Mouse (Mus musculus): ENCODE measurements around the gene Ppp3ca. TPM values are rescaled to one million over a fixed set of nuclear protein-coding genes. Genes with fewer than 3 reads are reported as not detected.

The Ppp3ca gene
- total RNA-seq, 2 experiments from 2014 or later: 316 to 328 TPM

DNA sequence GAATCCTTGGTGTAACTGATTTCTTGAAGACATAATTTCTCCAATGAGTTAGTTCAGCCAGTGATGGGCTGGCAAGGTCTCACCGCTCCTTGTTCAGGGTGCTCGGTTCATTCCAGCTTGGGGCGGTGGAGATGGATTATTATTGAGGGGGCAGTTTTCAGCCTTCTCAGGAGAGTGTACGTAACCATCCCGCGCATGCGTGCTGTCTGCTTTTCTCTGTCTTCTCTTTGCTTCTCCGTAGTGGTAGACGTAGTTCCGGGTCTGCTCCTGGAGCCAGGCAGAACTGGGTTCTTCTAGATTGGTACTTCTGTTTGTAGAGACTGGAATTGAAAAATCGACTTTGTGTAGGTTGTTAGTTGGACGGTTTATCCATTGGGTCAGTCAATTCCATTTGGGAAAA lies 89.5 kb downstream of the Ppp3ca start:
- intact Hi-C loops (cut with DNase I): no loop called here
- no peak for DNase-seq

DNA sequence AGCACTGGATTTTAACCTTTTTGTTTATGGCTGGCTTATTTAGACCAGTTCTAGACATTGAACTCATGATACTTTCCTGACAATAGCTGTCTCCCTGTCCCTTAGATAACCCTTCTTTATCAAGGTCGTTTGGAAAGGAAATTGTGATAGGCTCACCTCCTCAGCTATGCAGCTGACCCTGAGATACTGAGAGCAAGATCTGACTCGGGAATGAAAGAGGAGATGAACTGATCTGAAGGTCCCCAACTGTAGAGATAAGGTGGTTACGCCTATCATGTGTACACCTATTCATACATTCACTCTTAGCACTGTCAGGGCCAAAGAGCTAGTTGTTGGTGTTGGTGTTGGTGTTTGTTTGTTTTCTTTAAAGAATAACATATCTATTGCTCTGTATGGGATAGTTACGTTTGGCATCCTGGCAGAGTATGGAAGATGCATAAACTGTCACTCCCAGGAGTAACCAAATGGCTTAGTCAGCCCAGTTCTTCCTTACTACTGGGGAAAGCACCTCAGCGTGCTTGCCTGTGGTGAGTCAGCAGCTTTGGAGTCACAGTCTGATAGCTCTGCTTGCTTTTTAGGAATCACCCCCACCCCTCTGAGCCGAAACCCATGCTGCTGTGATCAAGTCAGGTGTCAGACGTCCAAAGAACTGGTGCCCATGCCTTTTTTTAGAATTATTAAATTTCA lies 91.5 kb downstream of the Ppp3ca start:
- DNase-seq: no peak
- intact Hi-C loops (cut with DNase I): no loop called here

DNA sequence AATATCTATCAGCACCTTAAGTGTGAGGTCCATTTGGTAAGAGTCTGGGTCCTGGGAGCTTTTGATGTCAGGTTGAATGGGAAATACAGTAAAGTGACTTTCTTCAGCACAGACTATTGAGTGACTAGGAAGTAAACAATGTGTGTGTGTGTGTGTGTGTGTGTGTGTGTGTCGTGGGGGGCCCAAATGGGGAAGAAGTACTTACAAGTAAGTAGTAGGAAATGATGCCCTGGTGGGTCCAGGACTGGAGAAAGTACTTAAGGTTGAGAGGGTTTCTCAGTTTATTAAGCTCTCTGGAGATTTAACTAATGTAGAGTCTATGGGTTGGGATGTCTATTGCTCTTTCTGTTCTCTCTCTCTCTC lies 92.0 kb downstream of the Ppp3ca start:
- intact Hi-C loops (cut with DNase I): no loop called here
- no peak for DNase-seq

DNA sequence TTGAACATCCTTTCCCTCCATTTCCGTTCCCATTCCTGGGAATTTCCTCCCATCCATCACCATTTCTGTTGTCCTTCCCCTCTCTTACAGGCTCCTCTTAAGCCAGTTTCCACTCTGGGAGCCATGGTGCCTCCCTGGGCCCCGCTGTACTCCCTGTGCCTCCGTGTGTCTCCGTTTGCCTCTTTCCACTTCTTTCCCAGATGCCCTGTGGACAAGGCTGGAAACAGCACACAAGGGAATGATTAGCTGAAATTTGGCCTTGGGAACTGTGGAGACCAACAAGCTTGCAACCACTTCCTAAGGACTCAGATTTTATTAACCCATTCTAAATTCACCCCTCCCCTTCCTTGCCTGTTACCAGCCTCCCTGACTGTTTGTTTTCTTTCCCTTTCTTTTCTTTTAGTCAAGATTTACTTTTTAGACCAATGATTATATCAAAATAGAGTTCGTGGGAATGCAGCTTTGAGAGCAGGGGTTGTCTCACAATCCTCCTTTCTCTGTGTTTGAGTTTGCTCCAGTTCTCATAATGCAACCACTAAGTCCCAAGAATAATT lies 93.9 kb downstream of the Ppp3ca start:
- no peak for DNase-seq
- intact Hi-C loops (cut with DNase I): no loop called here

DNA sequence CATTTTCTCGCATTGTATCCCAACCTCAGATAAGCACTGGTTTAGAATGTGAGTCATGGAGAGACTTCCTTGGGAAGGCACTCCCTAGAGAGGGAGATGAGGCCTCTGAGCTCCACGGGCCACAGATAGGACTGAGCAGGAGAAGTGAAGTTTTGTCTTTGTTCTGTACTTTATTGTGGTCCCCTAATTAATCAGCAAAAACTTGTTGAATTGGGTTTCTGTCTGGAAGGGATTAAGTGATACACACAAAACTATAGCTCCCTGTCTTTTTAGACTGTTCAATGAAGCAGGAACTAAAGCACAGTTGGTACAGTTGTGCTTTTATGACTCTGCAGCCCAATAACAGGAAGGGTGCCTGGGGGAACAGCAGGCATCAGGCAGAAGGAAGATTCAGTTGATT lies 95.6 kb downstream of the Ppp3ca start:
- intact Hi-C loops (cut with DNase I): no loop called here
- no peak for DNase-seq

DNA sequence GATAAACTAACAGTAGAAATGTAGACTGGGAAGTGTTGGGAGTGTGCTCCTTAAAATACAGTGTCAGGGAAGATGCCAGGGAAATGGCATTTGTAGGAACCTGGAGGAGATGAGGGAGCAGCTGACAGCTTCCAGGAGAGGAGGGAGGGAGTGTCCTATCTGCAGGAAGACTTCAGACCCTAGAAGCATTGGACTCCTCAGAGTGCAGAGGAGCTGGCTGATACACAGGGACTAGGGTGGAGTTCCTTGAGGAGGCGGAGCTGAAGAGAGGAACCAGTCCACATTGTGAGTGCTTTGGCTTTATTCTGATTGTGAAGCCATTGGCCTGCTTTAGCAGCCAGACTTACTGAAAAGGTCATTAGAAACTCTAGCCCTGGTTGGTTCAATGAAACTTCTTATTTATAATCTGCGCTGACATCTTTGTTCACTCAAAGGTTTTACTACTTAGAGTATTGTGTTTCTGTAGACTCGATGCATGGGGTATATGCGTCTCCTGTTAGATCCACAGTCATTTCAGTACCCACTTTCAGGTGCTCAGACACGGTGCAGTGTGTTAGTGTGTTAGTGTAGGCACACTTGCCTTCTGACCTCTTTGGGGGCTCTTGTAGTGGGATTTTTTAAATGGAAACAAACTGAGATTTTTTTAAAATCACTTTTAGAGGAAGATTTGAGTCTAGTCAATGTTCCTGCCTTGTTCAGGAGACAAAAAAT lies 99.0 kb downstream of the Ppp3ca start:
- intact Hi-C loops (cut with DNase I): no loop called here
- DNase-seq: no peak

DNA sequence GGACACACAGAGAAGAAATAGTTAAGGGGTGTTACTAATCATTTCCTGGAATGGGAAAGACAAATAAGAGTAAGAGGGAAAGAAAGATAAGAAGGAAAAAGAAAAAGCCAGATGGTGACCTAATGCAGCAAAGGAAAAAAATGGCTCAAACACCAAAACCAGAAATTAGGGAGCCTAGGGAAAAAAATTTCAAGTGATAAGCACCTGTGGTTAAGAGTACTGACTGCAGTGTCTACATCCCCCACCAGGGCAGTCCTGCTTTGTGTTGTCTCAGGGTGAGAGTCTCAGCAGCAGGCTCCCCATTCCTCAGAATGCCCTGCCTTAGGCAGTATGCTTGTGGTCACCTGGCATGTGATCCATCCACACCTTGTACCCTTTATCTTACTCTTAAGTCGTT lies 99.6 kb downstream of the Ppp3ca start:
- intact Hi-C loops (cut with DNase I): no loop called here
- DNase-seq: no peak

DNA sequence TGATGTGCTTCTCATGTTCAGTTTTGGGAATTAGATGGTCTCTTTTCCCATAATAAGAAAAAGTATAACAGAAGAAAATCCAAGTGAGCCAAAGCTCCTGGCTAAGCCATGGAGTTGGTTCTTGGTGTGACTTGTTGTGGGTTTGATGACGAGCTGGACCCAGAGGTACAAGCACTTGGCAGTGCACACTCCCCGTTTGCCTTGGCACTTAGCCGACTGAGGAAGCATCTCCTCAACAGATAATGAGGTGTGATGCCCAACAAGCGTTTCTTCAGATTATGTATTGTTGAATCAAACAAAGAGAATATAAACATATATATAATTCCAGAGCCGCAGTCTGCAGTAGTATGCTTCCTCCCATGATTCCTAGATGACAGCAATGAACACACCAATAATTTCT lies 101.8 kb downstream of the Ppp3ca start:
- intact Hi-C loops (cut with DNase I): no loop called here
- DNase-seq: peak; percentile 21

DNA sequence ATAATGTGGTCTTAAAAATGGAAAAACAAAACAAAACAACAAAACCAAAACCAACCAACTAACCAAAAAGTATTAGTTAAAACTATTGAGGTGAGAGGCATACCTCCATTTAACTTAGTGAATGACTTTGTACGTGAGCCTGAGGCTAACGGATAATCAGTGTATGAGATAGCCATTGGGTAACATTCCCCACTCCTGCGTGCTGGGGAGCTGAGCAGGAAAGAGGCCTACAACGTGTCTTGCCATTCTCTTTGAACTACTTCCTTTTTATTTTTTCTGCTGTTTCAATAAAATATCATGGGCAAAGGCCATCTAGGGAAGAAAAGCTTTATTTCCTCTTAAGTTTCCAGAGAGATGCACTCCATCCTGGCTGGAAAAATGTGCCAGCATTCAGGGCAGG lies 103.3 kb downstream of the Ppp3ca start:
- no peak for DNase-seq
- intact Hi-C loops (cut with DNase I): no loop called here

DNA sequence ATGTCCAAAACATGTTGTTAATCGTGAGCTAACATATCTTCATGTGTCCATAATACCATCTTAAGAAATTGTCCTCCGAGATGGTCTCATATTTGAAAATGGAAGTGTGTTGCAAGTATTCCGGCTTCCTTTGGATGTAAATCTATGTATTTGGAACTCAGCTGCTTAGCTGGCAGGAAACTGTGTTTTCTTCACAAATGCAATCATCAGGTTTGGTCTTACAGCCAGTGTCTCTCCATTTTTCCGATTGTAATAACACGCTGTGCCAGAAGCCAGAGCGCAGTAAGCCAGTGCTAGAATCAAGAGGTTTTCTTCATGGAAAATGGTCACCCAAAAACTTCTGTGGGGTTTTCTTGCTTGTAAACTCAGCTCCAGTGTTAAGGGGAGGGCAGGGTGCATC lies 104.3 kb downstream of the Ppp3ca start:
- DNase-seq: no peak
- intact Hi-C loops (cut with DNase I): no loop called here

DNA sequence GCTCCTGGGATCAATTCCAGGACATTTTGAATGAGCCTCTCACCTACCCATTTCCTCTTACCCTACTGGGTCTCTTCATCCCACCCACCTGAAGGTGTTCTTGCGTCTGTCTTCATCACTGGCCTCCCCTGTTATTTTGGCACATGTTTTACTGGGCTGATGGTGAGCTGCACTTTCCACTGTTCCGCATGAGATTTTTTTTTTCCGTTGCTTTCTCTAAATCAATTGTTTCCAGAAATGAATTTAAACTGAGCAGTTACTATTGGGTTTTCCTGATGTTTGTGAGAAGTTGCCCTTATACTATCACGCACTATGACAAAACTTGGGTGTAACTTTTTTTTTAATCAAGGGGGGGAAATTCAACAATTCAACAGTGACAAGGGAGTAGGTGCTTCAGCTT lies 106.6 kb downstream of the Ppp3ca start:
- DNase-seq: no peak
- intact Hi-C loops (cut with DNase I): no loop called here

DNA sequence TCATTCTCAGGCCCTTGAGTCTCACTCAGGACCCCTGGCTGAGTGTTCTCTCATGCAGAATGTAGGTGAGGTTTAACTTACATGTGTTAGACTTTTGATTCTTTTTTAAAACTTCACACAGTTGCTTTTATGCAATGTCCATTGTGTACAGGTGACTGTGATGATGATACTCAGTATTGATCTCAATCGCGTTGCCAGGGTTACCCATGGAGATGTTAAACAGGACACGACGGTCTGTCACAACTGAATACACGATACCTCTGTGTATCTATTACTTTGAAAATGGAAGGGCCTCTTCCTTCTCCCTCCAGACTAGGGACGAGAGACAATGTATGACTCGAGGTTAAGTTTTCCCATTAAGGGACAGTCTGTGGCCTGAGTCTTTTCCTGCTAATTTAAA lies 107.5 kb downstream of the Ppp3ca start:
- intact Hi-C loops (cut with DNase I): no loop called here
- no peak for DNase-seq

DNA sequence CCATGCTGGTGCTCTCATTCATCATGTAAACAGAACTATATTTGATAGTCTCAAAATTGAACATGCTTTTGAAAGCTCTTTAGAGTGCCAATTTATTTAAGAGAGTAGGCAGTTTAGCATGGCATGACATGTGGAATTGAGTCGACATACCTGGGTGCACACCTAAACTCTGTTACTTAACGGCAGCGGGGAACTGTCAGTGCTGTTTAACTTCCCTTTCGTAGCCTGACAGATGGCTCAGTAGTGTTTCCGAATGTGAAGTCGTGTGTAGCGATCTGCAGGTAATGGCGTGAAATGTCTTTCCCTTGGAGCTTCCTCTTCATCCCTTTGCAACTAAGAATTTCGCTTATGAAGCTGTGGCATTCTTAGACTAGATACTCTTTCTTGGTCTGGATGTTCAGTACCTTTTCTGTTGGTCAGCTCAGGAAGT lies 107.9 kb downstream of the Ppp3ca start:
- no peak for DNase-seq
- intact Hi-C loops (cut with DNase I): no loop called here

DNA sequence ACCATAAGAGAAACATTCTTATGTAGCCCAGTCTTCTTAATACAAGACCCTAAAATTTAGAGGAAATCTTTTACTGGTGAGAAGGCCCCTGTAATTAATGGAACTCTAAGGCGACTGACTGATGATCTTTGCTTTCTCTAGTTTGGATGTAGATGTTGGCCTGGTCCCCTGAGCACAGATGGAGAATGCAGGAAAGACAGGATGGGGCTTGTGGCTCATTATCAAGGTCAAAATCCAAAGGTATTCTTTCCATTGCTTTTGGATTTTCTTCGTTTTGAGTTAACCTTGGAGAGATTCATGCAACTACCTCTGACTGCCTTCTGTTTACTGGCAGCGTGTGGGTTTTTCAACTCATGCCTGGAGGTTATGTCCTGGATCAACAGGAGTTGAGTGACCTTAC lies 110.4 kb downstream of the Ppp3ca start:
- no peak for DNase-seq
- intact Hi-C loops (cut with DNase I): no loop called here

DNA sequence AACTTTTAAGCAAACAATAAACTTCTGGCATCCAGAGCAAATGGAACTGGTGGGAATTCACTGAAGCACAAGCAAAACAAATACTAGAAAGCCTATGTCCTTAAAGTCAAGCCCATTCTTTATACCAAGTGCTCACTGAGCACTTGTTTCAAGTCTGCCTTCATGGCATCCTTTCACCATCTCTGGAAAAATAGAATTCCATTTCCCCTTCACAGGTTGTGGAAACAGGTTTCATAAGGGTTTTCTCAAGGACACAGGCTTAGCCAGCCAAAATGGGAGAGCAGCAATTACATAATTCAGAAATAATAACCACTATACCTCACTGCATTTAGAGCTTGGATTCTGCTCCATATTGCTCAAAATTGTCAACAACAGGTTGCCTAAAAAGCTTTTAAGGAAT lies 112.1 kb downstream of the Ppp3ca start:
- intact Hi-C loops (cut with DNase I): no loop called here
- DNase-seq: no peak

DNA sequence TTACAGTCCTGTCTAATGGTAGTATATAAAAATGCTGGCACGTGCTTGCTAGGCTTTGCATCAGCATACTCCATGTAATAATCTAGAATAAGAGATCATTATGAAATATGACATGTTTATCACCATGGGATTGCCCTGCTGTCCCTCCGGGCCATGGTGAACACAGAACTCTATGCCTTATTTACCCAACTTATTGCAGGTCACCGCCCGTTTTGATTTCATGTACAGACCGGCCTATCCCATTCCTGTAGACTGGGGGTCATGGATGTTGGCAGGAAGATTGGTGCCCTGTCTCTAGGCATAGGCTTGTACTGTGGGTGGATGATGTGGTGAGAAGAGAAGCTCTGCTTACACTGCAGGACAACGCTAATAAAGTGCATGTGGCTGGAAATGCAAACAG lies 115.8 kb downstream of the Ppp3ca start:
- no peak for DNase-seq
- intact Hi-C loops (cut with DNase I): no loop called here

DNA sequence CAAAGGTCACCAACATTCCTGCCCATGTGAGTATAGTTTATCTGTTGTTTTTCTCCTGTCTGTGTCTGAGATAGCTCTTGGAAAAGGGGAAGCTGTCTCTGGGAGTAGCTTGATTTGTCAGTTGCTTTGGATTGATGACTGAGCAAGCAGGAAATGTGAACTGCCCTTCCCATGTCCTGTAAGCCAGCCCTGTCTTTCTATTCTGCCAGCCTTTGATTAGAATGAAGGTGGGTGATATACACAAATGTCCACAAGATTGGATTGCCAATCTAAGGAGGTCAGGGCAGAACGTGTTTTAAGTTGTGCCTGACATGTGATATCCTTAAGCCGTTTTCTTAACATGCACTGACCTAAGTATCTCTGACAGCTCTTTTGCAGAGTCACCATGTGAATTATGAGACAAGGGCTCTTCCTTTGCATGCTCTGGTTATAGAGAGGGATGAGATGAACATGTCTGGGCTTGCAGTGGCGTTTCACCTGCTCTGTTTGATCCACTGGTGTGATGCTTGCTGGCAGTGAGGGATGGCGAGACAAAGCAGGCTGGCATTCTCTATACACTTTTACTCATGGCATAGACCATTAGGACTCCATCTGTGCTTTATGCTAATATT lies 120.4 kb downstream of the Ppp3ca start:
- DNase-seq: peak; percentile 10
- intact Hi-C loops (cut with DNase I): no loop called here

DNA sequence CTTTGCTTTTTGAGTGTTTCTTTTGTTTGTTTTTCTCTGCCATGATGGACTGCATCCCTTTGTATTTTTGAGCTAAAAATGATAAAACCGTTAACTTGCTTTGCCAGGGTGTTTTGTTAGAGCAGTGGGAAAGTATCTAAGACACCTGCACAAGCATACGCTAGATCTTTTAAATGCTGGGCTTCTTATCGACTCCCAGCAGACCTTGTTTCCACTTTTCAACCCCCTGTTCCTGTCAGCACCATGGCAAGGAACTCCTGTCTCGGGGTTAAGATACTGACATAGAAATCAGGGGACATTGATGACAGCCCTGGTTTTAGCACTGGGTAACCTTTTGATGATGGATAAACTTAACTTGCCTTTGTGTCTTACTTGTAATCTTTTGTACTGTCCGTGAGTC lies 121.5 kb downstream of the Ppp3ca start:
- intact Hi-C loops (cut with DNase I): no loop called here
- no peak for DNase-seq

DNA sequence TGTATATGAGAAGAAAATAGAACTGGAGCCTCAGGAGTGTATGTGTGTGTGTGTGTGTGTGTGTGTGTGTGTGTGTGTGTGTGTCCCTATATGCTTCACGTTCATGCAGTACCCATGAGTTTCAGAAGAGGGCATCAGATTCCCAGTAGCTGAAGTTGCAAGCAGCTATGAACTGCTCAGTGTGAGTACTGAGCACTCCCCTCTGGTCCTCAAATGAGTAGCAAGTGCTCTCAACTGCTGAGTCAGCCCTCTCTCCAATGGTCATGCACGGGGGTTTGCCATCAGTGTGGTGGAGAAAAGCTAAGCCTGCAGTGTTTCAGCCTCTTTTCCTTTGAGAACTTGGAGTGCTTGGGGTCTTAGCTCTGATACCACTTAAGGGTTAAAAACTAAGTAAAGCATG lies 122.0 kb downstream of the Ppp3ca start:
- intact Hi-C loops (cut with DNase I): no loop called here

DNA sequence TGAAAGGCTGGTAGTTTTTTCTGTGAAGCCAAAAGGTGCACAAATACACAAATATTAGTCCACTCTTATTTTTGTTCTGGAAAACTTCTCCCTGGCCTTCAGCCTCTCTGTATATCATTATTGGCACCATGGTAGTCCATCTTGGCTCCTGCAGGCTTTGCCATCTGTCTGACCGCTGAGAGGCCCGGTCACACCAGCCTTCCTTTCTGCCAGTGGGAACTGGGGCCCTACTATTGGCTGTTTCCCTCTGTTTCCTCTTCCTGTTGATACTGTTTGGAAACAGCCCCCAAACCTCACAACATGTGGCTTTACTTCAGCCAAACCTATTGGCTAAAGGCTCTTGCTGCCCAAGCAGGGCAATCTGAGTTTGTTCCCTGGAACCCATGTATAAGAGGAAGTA lies 123.5 kb downstream of the Ppp3ca start:
- peak; percentile 72 for DNase-seq
- intact Hi-C loops (cut with DNase I): no loop called here

More for the DNA sequence above, 122.0 kb downstream of the Ppp3ca start:
- no peak for DNase-seq

DNA sequence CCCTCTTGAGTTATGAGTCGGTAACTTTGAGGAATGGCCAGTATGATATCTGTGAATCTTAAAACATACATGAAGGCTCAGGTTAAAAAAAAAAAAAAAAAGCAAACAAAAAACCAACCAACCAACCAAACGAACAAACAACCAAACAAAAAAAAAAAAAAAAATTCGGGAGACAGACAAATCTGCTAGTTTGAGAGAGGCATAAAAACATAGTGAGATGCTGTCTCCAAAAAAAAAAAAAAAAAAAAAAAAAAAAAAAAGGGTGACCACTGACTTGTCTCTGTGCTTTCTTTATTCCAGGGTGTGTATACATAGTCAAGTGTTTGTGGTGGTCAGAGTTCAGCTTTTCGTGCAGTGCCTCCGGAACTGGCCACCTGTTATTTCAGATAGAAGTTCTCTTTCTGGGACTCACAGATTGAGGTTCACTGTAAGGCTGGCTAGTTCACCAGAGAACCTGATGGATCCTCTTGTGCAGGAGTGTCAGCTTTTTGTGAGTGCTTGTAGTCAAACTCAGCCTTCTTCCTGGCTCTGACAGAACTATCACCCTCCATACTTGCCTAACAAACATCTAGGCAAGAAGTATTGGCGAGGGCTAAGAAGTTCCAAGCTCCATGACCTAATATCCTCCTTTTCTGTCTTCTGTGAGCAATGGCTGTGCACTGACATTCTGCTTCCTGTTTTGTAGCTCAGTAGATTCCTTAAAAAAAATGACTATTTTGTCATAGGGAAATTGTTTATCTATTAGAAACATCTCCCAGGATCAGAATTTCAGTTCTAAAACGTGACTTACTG lies 124.7 kb downstream of the Ppp3ca start:
- DNase-seq: no peak
- intact Hi-C loops (cut with DNase I): no loop called here
